Mouse (Mus musculus) midbrain, embryonic 15.5 days (tissue): ENCODE results near the gene Mettl7a3. TPM values are rescaled to one million over a fixed set of nuclear protein-coding genes. Genes with fewer than 3 reads are reported as not detected.
"Not testable (repeated sequence)": the region's sequence is repeated elsewhere in the genome, so short reads cannot be mapped to it uniquely, and the experiment has no call there.

Source experiments
- ATAC-seq: fragments of 200-750 bp; cut with Nextera tagmentation; replicated peaks from 2 replicates; pipeline ENCODE4 v1.8.0; 2017; ENCODE audit warnings: moderate TSS enrichment
- H3K27ac ChIP-seq: fragments of 300-500 bp; sonication (generic); 2 replicates; pipeline ENCODE4 v1.5.1; 2015; ENCODE audit warnings: mild to moderate bottlenecking, inconsistent platforms
- H3K27me3 ChIP-seq: fragments of 300-500 bp; sonication (generic); replicated peaks from 2 replicates; pipeline ENCODE4 v1.6.1; 2015; ENCODE audit warnings: inconsistent platforms
- H3K36me3 ChIP-seq: fragments of 300-500 bp; sonication (generic); replicated peaks from 2 replicates; pipeline ENCODE4 v1.6.1; 2015; ENCODE audit warnings: inconsistent platforms
- H3K4me1 ChIP-seq: fragments of 300-500 bp; sonication (generic); 2 replicates; pipeline ENCODE4 v1.6.1; 2015; ENCODE audit warnings: inconsistent platforms
- H3K4me2 ChIP-seq: fragments of 300-500 bp; sonication (generic); 2 replicates; pipeline ENCODE4 v1.6.1; 2015; ENCODE audit warnings: inconsistent platforms, mild to moderate bottlenecking, moderate library complexity
- H3K4me3 ChIP-seq: fragments of 300-500 bp; sonication (generic); 2 replicates; pipeline ENCODE4 v1.5.1; 2015; ENCODE audit warnings: mild to moderate bottlenecking, inconsistent platforms
- H3K9ac ChIP-seq: fragments of 300-500 bp; sonication (generic); 2 replicates; pipeline ENCODE4 v1.6.1; 2015; ENCODE audit warnings: mild to moderate bottlenecking, inconsistent platforms
- H3K9me3 ChIP-seq: fragments of 300-500 bp; sonication (generic); 2 replicates; pipeline ENCODE4 v1.6.1; 2016; ENCODE audit warnings: inconsistent platforms
- WGBS: fragments of 180-500 bp; shearing (Covaris S2); methylation state at CpG from one replicate; pipeline ENCODE4 v1.1.7; 2015; ENCODE audit warnings: mixed read lengths; 5-methylcytosine and 5-hydroxymethylcytosine counted together
- polyA plus RNA-seq: library from polyadenylated mRNA; unstranded; fragments of >200 nt; fragmentation: Nextera tagmentation; extraction: Ambion mirVana; gene quantifications from 2 replicates; pipeline ENCODE4 v1.2.1, GENCODE M21; 2015

The Mettl7a3 gene
- not detected in 2 replicates for polyA plus RNA-seq

- Histone ChIP-seq H3K4me1 (no peaks in the 10 kb centered on the region), H3K27me3 (no peaks in the 10 kb centered on the region), H3K4me2 (no peak within 1 kb of the TSS), H3K36me3 (no peaks in the 10 kb centered on the region), H3K9ac (no peak within 1 kb of the TSS), H3K9me3 (no peaks in the 10 kb centered on the region), H3K4me3 (no peak within 1 kb of the TSS), H3K27ac (no peak within 1 kb of the TSS)
- WGBS, result 73% methylated on average over 10 of the region's 10 CpGs
- no peak for ATAC-seq
These were observed at the start of gene Mettl7a3 for GRCm38 (mm10) chr15:100334629-100335028. TSS of gene Mettl7a3 (plus strand) at chr15:100334929.

GRCm38 (mm10) chr15:100288980-100289379, 45.7 kb upstream of the Mettl7a3 start:
- Histone ChIP-seq H3K9ac (no peak overlapping the region), H3K27me3 (no peaks in the 10 kb centered on the region), H3K9me3 (no peaks in the 10 kb centered on the region), H3K4me2 (no peak overlapping the region), H3K36me3 (no peaks in the 10 kb centered on the region), H3K4me3 (no peak overlapping the region), H3K4me1 (no peaks in the 10 kb centered on the region), H3K27ac (no peak overlapping the region)
- 92% methylated on average over 6 of the region's 6 CpGs for WGBS
- ATAC-seq, result no peak

GRCm38 (mm10) chr15:100290858-100291257, 43.9 kb upstream of the Mettl7a3 start:
- Histone ChIP-seq H3K27me3 (no peaks in the 10 kb centered on the region), H3K4me3 (no peak overlapping the region), H3K27ac (no peak overlapping the region), H3K36me3 (no peaks in the 10 kb centered on the region), H3K4me2 (no peak overlapping the region), H3K9me3 (no peaks in the 10 kb centered on the region), H3K4me1 (no peaks in the 10 kb centered on the region), H3K9ac (no peak overlapping the region)
- no peak for ATAC-seq
- WGBS, result 79% methylated on average over 5 of the region's 5 CpGs

- no peaks in the 10 kb centered on the region for H3K9me3 ChIP-seq
- H3K27me3 ChIP-seq, result no peaks in the 10 kb centered on the region
- H3K4me2 ChIP-seq, result no peak overlapping the region
- H3K9ac ChIP-seq, result no peak overlapping the region
- ATAC-seq, result no peak
- no peaks in the 10 kb centered on the region for H3K4me1 ChIP-seq
- WGBS, result 76% methylated on average over 7 of the region's 7 CpGs
- H3K27ac ChIP-seq, result no peak overlapping the region
- no peak overlapping the region for H3K4me3 ChIP-seq
- no peaks in the 10 kb centered on the region for H3K36me3 ChIP-seq
These were observed 42.4 kb upstream of the Mettl7a3 start for GRCm38 (mm10) chr15:100292326-100292725.

- Histone ChIP-seq H3K9ac (no peak overlapping the region), H3K4me2 (no peak overlapping the region), H3K27ac (no peak overlapping the region), H3K36me3 (no peaks in the 10 kb centered on the region), H3K27me3 (no peaks in the 10 kb centered on the region), H3K9me3 (no peaks in the 10 kb centered on the region), H3K4me1 (no peaks in the 10 kb centered on the region), H3K4me3 (no peak overlapping the region)
- WGBS, result 93% methylated on average over 5 of the region's 5 CpGs
- no peak for ATAC-seq
These were observed 36.9 kb upstream of the Mettl7a3 start for GRCm38 (mm10) chr15:100297856-100298255.

DNA sequence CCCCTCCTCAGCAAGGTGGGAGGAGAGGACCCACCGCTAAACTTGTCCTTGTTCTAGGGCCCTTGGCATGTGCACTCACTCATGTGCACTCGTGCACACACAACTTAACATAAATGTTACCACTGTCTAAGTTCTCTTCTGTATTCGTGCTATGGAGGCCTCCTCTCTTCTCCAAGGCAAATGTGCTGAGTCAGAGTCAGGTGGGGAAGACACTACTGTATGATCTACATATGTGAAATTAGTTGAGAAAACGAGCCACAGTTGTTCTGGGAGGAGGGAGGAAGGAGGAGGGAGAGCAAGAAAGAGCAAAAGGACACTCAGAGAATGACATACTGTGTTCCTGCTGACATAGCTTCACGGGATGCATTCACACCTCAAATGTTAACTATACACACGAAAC, 34.2 kb upstream of the Mettl7a3 start:
- no peaks in the 10 kb centered on the region for H3K36me3 ChIP-seq
- no peak for ATAC-seq
- 83% methylated on average over 6 of the region's 6 CpGs for WGBS
- H3K4me3 ChIP-seq, result no peak overlapping the region
- no peak overlapping the region for H3K4me2 ChIP-seq
- peaks cover 11% of the 10 kb centered on the region for H3K4me1 ChIP-seq
- H3K27ac ChIP-seq, result no peak overlapping the region
- H3K9me3 ChIP-seq, result no peaks in the 10 kb centered on the region
- no peak overlapping the region for H3K9ac ChIP-seq
- H3K27me3 ChIP-seq, result no peaks in the 10 kb centered on the region

GRCm38 (mm10) chr15:100301556-100301955, 33.2 kb upstream of the Mettl7a3 start:
- no peak for ATAC-seq

GRCm38 (mm10) chr15:100303428-100304018, 31.2 kb upstream of the Mettl7a3 start:
- peak overlapping the region; percentile 80 for H3K4me2 ChIP-seq
- no peak for ATAC-seq
- peaks cover 15% of the 10 kb centered on the region for H3K4me1 ChIP-seq
- H3K9me3 ChIP-seq, result no peaks in the 10 kb centered on the region
- H3K4me3 ChIP-seq, result peak overlapping the region; percentile 56
- no peaks in the 10 kb centered on the region for H3K27me3 ChIP-seq
- peak overlapping the region; percentile 88 for H3K27ac ChIP-seq
- no peaks in the 10 kb centered on the region for H3K36me3 ChIP-seq
- 49% methylated on average over 8 of the region's 8 CpGs for WGBS
- peak overlapping the region; percentile 65 for H3K9ac ChIP-seq

More at GRCm38 (mm10) chr15:100301556-100301955, 33.2 kb upstream of the Mettl7a3 start:
- H3K27me3 ChIP-seq, result no peaks in the 10 kb centered on the region
- no peak overlapping the region for H3K27ac ChIP-seq
- no peaks in the 10 kb centered on the region for H3K9me3 ChIP-seq
- no peaks in the 10 kb centered on the region for H3K36me3 ChIP-seq
- WGBS, result 57% methylated on average over 15 of the region's 15 CpGs
- no peak overlapping the region for H3K9ac ChIP-seq
- no peak overlapping the region for H3K4me3 ChIP-seq
- peaks cover 15% of the 10 kb centered on the region for H3K4me1 ChIP-seq
- no peak overlapping the region for H3K4me2 ChIP-seq

- Histone ChIP-seq H3K36me3 (no peaks in the 10 kb centered on the region), H3K27me3 (no peaks in the 10 kb centered on the region), H3K4me3 (peak within 1 kb of the TSS; percentile 56), H3K4me2 (peak within 1 kb of the TSS; percentile 80), H3K4me1 (peaks cover 15% of the 10 kb centered on the region), H3K9me3 (no peaks in the 10 kb centered on the region), H3K9ac (peak within 1 kb of the TSS; percentile 65), H3K27ac (peak within 1 kb of the TSS; percentile 88)
- WGBS, result 3% methylated on average over 25 of the region's 30 CpGs
- ATAC-seq, result peak; percentile 87
These were observed 30.4 kb upstream of the Mettl7a3 start, which contains the start of gene Mettl7a1 for GRCm38 (mm10) chr15:100304019-100304991. TSS of gene Mettl7a1 (plus strand) at chr15:100304140.

- 91% methylated on average over 2 of the region's 2 CpGs for WGBS
- H3K9me3 ChIP-seq, result no peaks in the 10 kb centered on the region
- H3K4me3 ChIP-seq, result no peak overlapping the region
- H3K27ac ChIP-seq, result no peak overlapping the region
- no peaks in the 10 kb centered on the region for H3K27me3 ChIP-seq
- no peak overlapping the region for H3K9ac ChIP-seq
- H3K36me3 ChIP-seq, result no peaks in the 10 kb centered on the region
- no peak overlapping the region for H3K4me2 ChIP-seq
- no peak for ATAC-seq
- H3K4me1 ChIP-seq, result peaks cover 15% of the 10 kb centered on the region
These were observed 28.5 kb upstream of the Mettl7a3 start for GRCm38 (mm10) chr15:100306201-100306600.

GRCm38 (mm10) chr15:100307438-100308096, 27.2 kb upstream of the Mettl7a3 start:
- not testable (repeated sequence) for H3K9ac ChIP-seq, ATAC-seq, H3K4me3 ChIP-seq, H3K27me3 ChIP-seq, H3K36me3 ChIP-seq, H3K4me2 ChIP-seq, H3K9me3 ChIP-seq, H3K27ac ChIP-seq
- WGBS, result 47% methylated on average over 11 of the region's 11 CpGs
- peaks cover 15% of the 10 kb centered on the region for H3K4me1 ChIP-seq

- Histone ChIP-seq H3K4me2 (no peak overlapping the region), H3K9me3 (no peaks in the 10 kb centered on the region), H3K4me1 (no peaks in the 10 kb centered on the region), H3K27ac (no peak overlapping the region), H3K9ac (no peak overlapping the region), H3K4me3 (no peak overlapping the region), H3K36me3 (no peaks in the 10 kb centered on the region), H3K27me3 (no peaks in the 10 kb centered on the region)
- ATAC-seq, result no peak
- WGBS, result 97% methylated on average over 2 of the region's 2 CpGs
These were observed 22.4 kb upstream of the Mettl7a3 start for GRCm38 (mm10) chr15:100312346-100312745.
